Mouse (Mus musculus) kidney, adult 2 months (tissue): ENCODE measurements at regions not wholly inside any gene's neighbourhood (a gene's known extent, or its start where the extent isn't known, plus 50 kb on each side); places are given as distances from the start of the nearest gene placed in this dataset.

Experiments
- CTCF ChIP-seq: fragments of 200-500 bp; conservative IDR thresholded peaks from 2 replicates; pipeline ENCODE4 v1.5.1; 2011; ENCODE audit warnings: low read depth, mild to moderate bottlenecking, control low read depth, low read length, moderate library complexity, mixed read lengths; ENCODE audit not compliant: insufficient read depth, insufficient read length
- POLR2A ChIP-seq: fragments of 200-500 bp; IDR thresholded peaks from one replicate; pipeline ENCODE4 v1.6.1; 2011; ENCODE audit warnings: low read depth, low read length, control low read depth

- no peak for TF ChIP-seq POLR2A
- no peak for TF ChIP-seq CTCF
These were observed 69.6 kb upstream of the Fut8 start for GRCm38 (mm10) chr12:77168367-77168766.
